Mouse (Mus musculus) c-Kit-negative CD71-positive TER-119-positive erythroid progenitor cells, embryonic 14.5 days (primary cell): ENCODE measurements around the gene Wfdc13.
"Not testable (repeated sequence)": the region's sequence is repeated elsewhere in the genome, so short reads cannot be mapped to it uniquely, and the experiment has no call there.

Experiments
- DNase-seq: peaks from one replicate; pipeline ENCODE4 v3.0.0-alpha.2; 2013; ENCODE audit warnings: low read depth, low spot score

Gene Wfdc13

DNA sequence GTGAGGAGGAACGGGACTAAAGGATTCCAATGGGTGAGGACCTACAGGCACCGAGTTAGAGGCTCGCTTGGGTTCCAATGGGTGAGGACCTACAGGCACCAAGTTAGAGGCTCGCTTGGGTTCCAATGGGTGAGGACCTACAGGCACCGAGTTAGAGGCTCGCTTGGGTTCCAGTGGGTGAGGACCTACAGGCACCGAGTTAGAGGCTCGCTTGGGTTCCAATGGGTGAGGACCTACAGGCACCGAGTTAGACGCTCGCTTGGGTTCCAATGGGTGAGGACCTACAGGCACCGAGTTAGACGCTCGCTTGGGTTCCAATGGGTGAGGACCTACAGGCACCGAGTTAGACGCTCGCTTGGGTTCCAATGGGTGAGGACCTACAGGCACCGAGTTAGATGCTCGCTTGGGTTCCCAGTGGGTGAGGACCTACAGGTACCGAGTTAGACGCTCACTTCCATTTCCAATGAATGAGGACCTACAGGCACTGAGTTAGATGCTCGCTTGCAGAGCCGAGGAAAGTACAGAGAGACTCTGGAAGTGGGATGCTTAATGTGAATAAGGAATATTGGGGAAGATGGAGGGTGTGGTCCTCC is 31.4 kb downstream of the Wfdc13 start:
- not testable (repeated sequence) for DNase-seq

DNA sequence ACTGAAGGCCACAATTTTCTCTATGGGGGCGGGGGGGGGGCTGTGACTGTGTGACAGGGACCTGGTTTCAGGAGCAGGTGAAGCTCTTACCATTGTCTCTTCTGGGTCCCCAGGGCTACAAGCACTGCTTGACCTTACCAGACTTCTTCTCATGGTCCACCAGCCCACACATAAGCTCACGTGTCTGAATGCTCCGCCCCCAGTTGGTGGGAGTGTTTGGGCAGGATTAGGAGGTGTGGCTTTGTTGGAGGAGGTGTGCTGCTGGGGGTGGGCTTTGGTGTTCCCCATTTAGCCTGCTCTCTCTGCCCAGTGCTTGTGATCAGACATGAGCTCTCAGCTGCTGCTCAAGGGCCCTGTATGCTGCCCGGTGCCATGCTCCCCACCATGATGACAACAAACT is 38.4 kb downstream of the Wfdc13 start:
- no peak for DNase-seq

DNA sequence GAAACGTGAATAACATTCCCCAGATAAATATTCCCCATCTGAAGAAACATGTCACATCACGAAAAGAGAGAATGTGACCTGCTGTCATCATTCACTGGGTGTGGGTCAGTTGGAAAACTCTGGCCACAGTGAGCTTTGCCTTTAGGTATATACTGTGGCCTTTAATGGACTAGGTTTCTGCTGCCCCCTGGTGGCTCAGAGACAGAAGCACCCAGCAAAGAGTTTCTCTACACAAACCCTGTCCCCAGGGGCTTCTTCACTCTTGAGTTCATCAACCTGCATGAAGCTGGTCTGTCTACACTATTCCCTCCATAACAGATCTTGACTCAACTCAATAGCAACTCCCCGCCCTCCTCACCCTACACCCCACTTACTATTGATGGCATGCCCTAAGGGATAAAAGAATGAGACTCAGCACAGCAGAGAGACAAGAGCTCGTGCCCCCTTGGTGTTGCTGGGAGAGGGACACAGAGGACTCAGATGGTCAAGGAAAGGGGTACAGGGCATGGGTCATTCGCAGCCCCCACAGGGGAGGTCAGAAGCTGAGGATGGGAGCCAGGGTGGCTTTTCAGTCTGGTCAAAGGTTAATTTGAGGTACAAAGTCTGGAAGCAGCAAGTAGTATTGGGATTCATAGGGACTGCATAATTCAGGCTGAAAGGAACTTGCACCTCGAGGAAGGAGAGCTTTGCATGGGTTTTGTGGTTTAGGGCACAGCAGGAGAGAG is 41.1 kb downstream of the Wfdc13 start:
- DNase-seq = peak; percentile 53

DNA sequence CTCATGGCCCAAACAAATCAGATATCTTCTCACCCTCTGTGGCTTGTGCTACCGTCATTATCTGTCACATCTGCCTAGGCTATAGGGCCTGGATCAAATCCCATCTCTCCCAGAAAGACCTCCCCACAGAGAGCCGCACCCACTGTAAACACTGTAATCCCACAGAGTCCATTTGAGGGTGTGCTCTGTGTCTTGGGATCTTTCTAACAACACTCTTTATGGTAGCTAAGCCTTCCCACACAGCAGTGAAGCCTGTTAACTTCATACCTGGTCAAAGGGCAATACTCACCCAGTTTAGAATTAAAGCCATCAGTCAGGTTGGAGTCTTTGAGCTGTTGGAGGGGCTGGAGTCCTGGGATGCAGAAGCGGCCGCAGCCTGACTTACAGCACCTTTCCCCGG is 46.8 kb downstream of the Wfdc13 start:
- no peak for DNase-seq

DNA sequence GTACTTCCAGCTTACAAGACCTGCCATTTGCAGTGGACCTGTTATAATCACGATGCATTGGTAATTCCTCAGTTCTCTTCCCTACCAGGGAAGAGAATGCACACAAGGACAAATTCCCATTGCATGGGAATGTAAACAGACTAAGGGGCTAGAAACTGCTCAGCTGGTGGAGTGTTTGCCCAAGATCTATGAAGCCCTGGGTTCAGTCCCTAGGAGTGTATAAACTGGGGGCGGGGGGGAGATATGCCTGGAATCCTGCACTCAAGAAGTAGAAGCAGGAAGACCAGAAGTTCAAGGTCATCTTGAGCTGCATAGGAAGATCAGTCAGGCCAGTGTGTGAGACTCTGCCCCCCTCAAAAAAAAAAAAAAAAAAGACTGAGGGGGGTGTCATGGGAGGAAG is 48.4 kb downstream of the Wfdc13 start:
- no peak for DNase-seq

DNA sequence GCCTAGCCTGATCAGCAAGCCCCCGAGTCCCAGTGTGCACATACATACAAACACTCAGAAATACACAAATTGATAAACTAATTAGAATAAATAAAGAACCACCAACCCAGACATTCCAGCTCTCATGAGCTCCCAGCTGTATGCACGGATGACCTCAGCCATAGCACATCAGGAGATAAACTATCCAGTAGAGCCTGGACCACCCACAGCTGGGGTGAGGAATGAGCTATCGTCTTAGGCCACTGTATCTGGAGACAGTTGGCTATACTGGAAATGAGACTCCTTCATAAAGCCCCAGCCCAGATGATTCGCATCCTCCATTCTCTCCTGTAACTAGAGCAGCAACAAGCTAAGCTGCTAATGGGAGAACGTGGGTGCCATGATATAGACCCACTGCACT is 49.9 kb downstream of the Wfdc13 start:
- no peak for DNase-seq

DNA sequence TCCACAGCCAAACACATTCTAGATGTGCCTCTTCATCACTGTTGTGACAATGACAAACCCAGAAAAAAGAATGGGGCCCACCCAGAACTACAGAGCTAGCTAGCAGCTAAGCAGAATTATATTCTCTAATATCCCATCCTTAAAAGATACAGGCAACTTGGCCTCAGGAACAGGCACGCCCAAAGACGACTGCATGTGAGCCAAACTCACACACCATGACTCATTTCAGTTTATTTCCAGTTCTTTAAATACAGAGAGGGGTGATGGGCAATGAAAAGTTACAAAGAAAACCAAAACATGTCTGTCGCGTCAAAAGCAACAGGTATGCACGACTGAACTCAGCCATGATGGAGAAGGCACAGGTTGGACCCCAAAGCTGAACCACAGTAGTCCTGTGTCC is 50.5 kb downstream of the Wfdc13 start:
- DNase-seq = no peak
